Mouse (Mus musculus) testis, adult 2 months (tissue): ENCODE measurements at regions not wholly inside any gene's neighbourhood (a gene's known extent, or its start where the extent isn't known, plus 50 kb on each side); places are given as distances from the start of the nearest gene placed in this dataset.
"Not testable (repeated sequence)": the region's sequence is repeated elsewhere in the genome, so short reads cannot be mapped to it uniquely, and the experiment has no call there.

ENCODE experiments used
- H3K27ac ChIP-seq: fragments of 200-500 bp; 2 replicates; pipeline ENCODE4 v1.5.1; 2012; ENCODE audit warnings: low read depth, low read length; ENCODE audit not compliant: control insufficient read depth, insufficient read depth
- H3K27me3 ChIP-seq: fragments of 200-500 bp; 2 replicates; pipeline ENCODE4 v1.6.1; 2012; ENCODE audit warnings: mild to moderate bottlenecking, low read length, moderate library complexity; ENCODE audit not compliant: control insufficient read depth, insufficient read depth
- H3K36me3 ChIP-seq: fragments of 200-500 bp; 2 replicates; pipeline ENCODE4 v1.6.1; 2012; ENCODE audit warnings: mild to moderate bottlenecking, low read length; ENCODE audit not compliant: control insufficient read depth, insufficient read depth
- H3K4me1 ChIP-seq: fragments of 200-500 bp; 2 replicates; pipeline ENCODE4 v1.6.1; 2012; ENCODE audit warnings: low read length; ENCODE audit not compliant: control insufficient read depth, insufficient read depth
- H3K4me3 ChIP-seq: fragments of 200-500 bp; 2 replicates; pipeline ENCODE4 v1.5.1; 2012; ENCODE audit warnings: low read depth, mild to moderate bottlenecking, low read length, moderate library complexity, mixed read lengths; ENCODE audit not compliant: control insufficient read depth
- CTCF ChIP-seq: fragments of 200-500 bp; IDR thresholded peaks from 2 replicates; pipeline ENCODE4 v1.5.1; 2012; ENCODE audit warnings: low read depth, mild to moderate bottlenecking, inconsistent platforms, low read length, moderate library complexity; ENCODE audit not compliant: control insufficient read depth, insufficient read depth, insufficient replicate concordance
- POLR2A ChIP-seq: fragments of 200-500 bp; IDR thresholded peaks from 2 replicates; pipeline ENCODE4 v1.6.1; 2012; ENCODE audit warnings: low read depth, mild to moderate bottlenecking, inconsistent platforms, low read length, moderate library complexity; ENCODE audit not compliant: control insufficient read depth

DNA sequence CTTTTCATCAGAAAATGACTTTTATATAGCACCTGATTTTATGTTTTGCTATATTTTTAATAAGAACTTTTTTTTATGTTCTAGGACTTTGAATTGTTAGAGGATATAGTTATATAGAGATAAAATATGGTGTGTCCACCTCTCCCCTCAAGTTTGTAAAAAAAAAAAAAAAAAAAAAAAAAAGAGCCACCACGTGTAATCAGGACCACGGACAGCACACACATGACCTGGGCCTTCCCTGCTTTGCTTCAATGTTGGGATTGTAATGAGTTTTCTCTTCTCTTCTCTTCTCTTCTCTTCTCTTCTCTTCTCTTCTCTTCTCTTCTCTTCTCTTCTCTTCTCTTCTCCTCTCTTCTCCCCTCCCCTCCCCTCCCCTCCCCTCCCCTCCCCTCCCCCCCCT is 78.5 kb downstream of the 1700010I14Rik start:
- not testable (repeated sequence) for H3K27ac ChIP-seq, H3K4me3 ChIP-seq, H3K36me3 ChIP-seq, H3K27me3 ChIP-seq, H3K4me1 ChIP-seq

DNA sequence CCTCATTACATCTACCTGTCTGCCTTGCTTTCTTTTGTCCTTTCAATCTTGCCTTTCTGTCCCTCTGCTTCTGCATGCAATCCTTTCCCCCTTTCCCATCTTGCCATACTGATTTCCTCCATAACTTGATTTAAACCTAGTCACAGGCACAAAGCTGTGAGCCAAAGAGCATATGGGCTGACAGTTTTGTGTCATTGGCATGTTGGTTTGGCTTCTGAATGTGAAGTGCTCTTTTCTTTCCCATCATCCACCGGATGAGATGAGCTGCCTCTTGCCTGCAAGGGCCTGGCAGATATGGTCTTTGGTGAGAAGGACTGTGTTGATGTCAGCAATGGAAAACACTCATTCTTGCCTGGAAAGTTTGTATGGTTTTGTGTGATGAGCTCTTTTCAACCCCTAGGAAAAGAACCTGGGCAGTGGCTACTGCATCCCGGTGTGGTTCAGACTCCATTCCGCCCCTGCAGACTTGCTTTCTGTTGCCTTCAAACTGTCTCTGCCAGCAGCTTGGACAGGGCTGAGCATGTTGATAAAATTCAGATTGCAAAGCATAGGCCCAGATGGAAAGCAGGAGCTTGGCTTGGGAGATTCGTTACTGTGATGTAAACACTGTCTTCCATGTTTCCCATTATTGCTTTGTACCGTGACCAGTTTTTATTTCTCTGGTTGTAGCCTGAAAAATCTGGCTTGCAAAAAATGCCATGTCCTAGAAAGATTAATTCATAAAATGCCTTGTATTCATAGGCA is 80.9 kb downstream of the 1700010I14Rik start:
- H3K36me3 ChIP-seq = no peaks in the 10 kb centered on the region
- TF ChIP-seq POLR2A (no peak), CTCF (no peak)
- H3K4me1 ChIP-seq = no peaks in the 10 kb centered on the region

DNA sequence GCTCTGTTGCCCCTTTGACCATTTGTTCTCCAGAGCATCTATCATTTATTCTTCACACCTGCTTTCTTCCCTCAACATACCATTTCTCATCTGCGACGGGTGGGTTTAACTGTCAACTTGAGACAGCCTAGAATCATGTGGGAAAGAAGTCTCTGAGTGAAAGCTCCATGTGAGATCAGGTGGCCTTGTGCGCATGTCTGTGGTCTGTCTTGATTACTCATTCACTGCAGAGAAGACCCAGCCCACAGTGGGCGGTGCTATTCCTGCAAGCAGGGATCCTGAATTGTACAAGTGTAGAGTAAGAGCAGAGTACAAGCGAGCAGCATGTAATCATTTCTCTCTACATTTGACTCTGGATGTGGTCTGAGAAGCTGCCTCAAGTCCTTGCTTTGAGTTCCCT is 95.5 kb downstream of the 1700010I14Rik start:
- no peak overlapping the region for H3K4me3 ChIP-seq
- peaks cover 3% of the 10 kb centered on the region; the same call in 1 of the 2 replicates for H3K4me1 ChIP-seq
- no peak for TF ChIP-seq CTCF
- no peak for TF ChIP-seq POLR2A
- H3K36me3 ChIP-seq = no peaks in the 10 kb centered on the region
- no peak overlapping the region for H3K27ac ChIP-seq
- no peaks in the 10 kb centered on the region for H3K27me3 ChIP-seq

More for the DNA sequence above, 80.9 kb downstream of the 1700010I14Rik start:
- H3K4me3 ChIP-seq = no peak overlapping the region
- H3K27me3 ChIP-seq = no peaks in the 10 kb centered on the region
- H3K27ac ChIP-seq = no peak overlapping the region

DNA sequence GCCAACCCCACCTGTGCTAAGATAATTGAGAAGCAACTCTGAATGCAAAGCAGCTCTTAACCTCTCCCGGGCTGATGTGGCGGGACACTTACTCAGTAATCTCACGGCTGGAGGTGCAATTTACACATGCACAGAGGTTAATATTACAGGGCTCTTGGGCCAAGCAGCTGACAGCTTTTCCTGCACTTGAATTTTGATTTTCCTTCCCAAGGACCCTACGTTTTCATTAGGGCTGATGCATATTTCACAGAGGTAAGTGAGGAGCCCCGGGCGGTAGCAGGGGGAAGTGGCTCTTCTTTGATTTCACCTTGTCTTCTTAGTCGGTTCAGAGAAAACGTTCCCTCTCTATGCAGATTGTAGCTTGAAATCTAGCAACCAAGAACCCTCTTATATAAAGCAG is 139.7 kb downstream of the 1700010I14Rik start:
- Histone ChIP-seq H3K27me3 (no peaks in the 10 kb centered on the region), H3K27ac (no peak overlapping the region), H3K4me1 (no peaks in the 10 kb centered on the region), H3K4me3 (no peak overlapping the region), H3K36me3 (no peaks in the 10 kb centered on the region)
- TF ChIP-seq CTCF (no peak), POLR2A (no peak)

DNA sequence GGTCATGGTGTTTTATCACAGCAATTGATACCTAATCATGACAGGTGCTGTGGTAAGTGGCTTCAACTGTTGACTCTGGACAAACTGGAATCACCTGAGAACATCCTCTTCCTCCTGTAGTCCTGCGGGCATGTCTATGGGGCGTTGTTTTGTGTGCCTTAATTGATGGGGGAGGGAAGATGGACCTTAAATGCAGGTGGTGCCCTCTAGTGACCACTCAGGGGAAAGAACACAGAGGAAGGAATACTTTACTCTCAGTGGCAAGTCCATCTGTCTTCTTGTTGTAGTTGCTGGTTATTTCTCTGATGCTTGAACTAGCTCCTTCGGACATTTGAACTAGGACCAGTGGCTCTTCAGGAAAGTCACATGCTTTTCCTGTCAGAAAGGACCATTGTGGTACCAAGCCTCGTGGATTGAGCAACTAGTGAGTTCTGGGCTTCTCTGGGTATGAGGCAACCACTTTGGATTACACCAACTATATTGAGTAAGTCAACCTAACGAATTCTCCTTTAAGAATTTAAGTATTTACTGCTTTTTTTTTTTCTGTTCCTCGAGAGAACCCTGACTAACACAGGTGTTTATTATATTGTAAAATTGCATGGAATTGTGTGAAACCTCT is 157.6 kb downstream of the 1700010I14Rik start:
- no peaks in the 10 kb centered on the region for H3K36me3 ChIP-seq
- TF ChIP-seq CTCF = peak; percentile 11; the same call in 1 of the 2 replicates
- TF ChIP-seq POLR2A = no peak
- no peak overlapping the region for H3K27ac ChIP-seq
- no peaks in the 10 kb centered on the region for H3K27me3 ChIP-seq
- H3K4me3 ChIP-seq = no peak overlapping the region
- no peaks in the 10 kb centered on the region for H3K4me1 ChIP-seq

DNA sequence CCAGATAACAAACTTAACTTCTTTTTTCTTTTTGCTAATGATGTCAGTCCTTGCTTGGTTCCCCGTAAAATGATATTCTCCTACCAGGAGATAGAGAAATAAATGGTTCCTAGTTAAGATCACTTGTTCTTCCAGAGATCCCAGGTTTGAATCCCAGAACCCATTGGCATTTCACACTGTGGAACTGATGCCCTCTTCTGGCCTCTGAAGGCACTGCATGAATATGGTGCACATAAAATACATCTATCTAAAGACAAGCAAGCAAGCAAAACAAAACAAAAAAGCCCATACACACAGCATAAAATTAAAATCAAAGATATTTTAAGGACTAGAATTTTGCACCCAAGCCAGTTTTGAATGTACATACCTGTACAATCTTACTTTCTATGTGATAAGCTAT is 162.5 kb downstream of the 1700010I14Rik start:
- TF ChIP-seq CTCF (no peak), POLR2A (no peak)
- no peak overlapping the region for H3K27ac ChIP-seq
- H3K36me3 ChIP-seq = no peaks in the 10 kb centered on the region
- no peak overlapping the region for H3K4me3 ChIP-seq
- H3K4me1 ChIP-seq = no peaks in the 10 kb centered on the region
- H3K27me3 ChIP-seq = no peaks in the 10 kb centered on the region

DNA sequence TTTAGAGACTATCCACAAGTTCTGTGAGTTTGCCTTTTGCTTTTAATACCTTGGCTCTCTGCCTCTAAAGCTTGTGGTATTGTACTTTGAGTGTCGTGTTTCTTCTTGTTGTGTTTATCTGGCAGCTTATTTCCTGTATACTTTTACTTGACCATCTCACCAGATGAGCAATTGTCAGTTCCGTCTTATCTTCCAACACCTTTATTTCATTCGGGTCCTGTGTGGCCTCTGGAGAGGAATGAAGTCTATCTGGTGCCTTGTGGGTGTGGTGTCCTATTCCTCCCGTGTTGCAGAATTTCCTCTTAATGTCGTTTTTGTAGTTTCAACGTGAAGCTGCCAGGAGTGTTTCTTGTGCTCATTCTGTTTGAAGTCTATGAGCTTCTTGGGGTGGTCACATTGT is 174.0 kb downstream of the 1700010I14Rik start:
- Histone ChIP-seq H3K27ac (no peak overlapping the region), H3K27me3 (no peaks in the 10 kb centered on the region), H3K4me3 (no peak overlapping the region), H3K36me3 (no peaks in the 10 kb centered on the region), H3K4me1 (peaks cover 2% of the 10 kb centered on the region)
- no peak for TF ChIP-seq CTCF
- no peak for TF ChIP-seq POLR2A
